ENCODE assay signal across 14 mouse cellular contexts in the genomic region with DNA sequence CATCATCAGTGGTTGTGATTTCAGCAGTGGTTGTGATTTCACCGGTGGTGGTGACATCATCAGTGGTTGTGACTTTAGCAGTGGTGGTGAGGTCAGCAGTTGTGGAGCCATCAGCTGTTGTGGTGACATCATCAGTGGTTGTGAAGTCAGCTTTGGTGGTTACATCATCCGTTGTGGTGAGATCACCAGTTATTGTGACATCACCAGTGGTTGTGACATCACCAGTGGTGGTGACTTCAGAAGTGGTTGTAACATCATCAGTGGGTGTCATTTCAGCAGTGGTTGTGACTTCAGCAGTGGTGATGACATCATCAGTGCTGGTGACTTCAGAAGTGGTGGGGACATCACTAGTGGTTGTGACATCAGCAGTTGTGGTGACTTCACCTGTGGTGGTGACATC. TPM values are rescaled to one million over a fixed set of nuclear protein-coding genes. Genes with fewer than 3 reads are reported as not detected.
DNase-seq lines count a peak whose midpoint lies in the region; ATAC-seq and TF ChIP-seq lines count a peak whose summit lies in the region.
"Had no signal": no experiment of that assay in that cellular context is flagged by ENCODE, and none has a peak within 500 bp of the region (broad histone marks: within the 10 kb centered on the region; RNA-seq: fewer than 3 reads in every experiment).

No protein-coding gene starts in this region.

- H3K9ac ChIP-seq in liver, adult 2 months (ENCODE audit: low read depth, low read length), result no peak overlapping the region
- H3K9ac ChIP-seq: neural tube, embryonic 12.5 days had no signal

- H3K9me3 ChIP-seq in megakaryocyte, embryonic 14.5 days, result peaks cover 61% of the 10 kb centered on the region

- ATAC-seq in CD4-positive, CD25-positive, alpha-beta regulatory T cell, adult 4 months, result no peak
- ATAC-seq in common myeloid progenitor, adult 5-6 weeks (replicated peaks; ENCODE audit: low read depth, poor library complexity, severe bottlenecking), result peak; percentile 51

- no peak for TF ChIP-seq CTCF in liver, adult 2 months (IDR thresholded peaks at IDR 0.05; ENCODE audit: low read depth, low read length)

- H3K27ac ChIP-seq in liver, adult 2 months (replicated peaks; ENCODE audit: insufficient read depth, low read depth, low read length), result no peak overlapping the region
- H3K27ac ChIP-seq: neural tube, embryonic 12.5 days had no signal

- WGBS in liver, adult 2 months, result 54% methylated on average over 2 of the region's 2 CpGs

- H3K79me2 ChIP-seq in liver, adult 2 months (ENCODE audit: control insufficient read depth, insufficient read depth, low read length), result no peaks in the 10 kb centered on the region

- no peak for TF ChIP-seq POLR2A in liver, adult 2 months (IDR thresholded peaks at IDR 0.05; ENCODE audit: extremely low read depth, insufficient read depth, low read length)

- DNase-seq in CD4-positive, CD25-positive, alpha-beta regulatory T cell, adult 2 months (ENCODE audit: low read depth, low spot score), result peak; percentile 58
- peak; percentile 6 for DNase-seq in liver, adult 2 months (ENCODE audit: extremely low read depth, low read depth, low spot score)
- DNase-seq in liver, result no peak
- DNase-seq in layer of hippocampus, adult 9-11 months, result no peak
- no peak for DNase-seq in thymus, postnatal 25 days
- DNase-seq: cerebellum, postnatal 25 days; kidney, adult 11 months; lung, adult 2 months had no signal

- no peak overlapping the region for H3K4me3 ChIP-seq in liver, adult 2 months (ENCODE audit: insufficient read depth, low read depth, low read length)
- peak overlapping the region; percentile 64 for H3K4me3 ChIP-seq in megakaryocyte, embryonic 14.5 days (replicated peaks)
- H3K4me3 ChIP-seq: neural tube, embryonic 12.5 days had no signal

- no peaks in the 10 kb centered on the region for H3K36me3 ChIP-seq in liver, adult 2 months (ENCODE audit: control insufficient read depth, insufficient read depth, low read length)
- H3K36me3 ChIP-seq in megakaryocyte, embryonic 14.5 days (replicated peaks; ENCODE audit: low read length), result no peaks in the 10 kb centered on the region
- H3K36me3 ChIP-seq: neural tube, embryonic 12.5 days had no signal

- no peaks in the 10 kb centered on the region for H3K27me3 ChIP-seq in liver, adult 2 months (ENCODE audit: control insufficient read depth, insufficient read depth, low read length)
- H3K27me3 ChIP-seq in megakaryocyte, embryonic 14.5 days (replicated peaks), result peaks cover 3% of the 10 kb centered on the region
- H3K27me3 ChIP-seq: neural tube, embryonic 12.5 days had no signal

- H3K4me1 ChIP-seq in liver, adult 2 months (ENCODE audit: control insufficient read depth, insufficient read depth, low read length), result no peaks in the 10 kb centered on the region
- H3K4me1 ChIP-seq in megakaryocyte, embryonic 14.5 days, result no peaks in the 10 kb centered on the region
- H3K4me1 ChIP-seq: neural tube, embryonic 12.5 days had no signal

RNA-seq across cellular contexts. Expression of a gene that starts 3.5 kb away (rescaled TPM):
- polyA plus RNA-seq in CD4-positive, CD25-positive, alpha-beta regulatory T cell, adult 4 months (2017; shearing (Covaris generic)), result not detected
- total RNA-seq in liver, adult 2 months (2014; rRNA removed), result 0.28 TPM in 1 of 2 replicates, not detected in the other
- polyA plus RNA-seq in liver, adult 2 months (2012; rRNA removed), result 0.19 and 0.37 TPM in 2 replicates
- not detected in 2 replicates for total RNA-seq in common myeloid progenitor, adult 5-6 weeks (2017)
- not detected in 2 replicates for polyA plus RNA-seq in megakaryocyte, embryonic 14.5 days (2012; ENCODE audit: insufficient read depth, low replicate concordance)
- total RNA-seq: granulocyte monocyte progenitor cell, adult 5-6 weeks; layer of hippocampus, adult 8-10 months had no signal
- polyA plus RNA-seq: lung, adult 2 months; neural tube, embryonic 12.5 days had no signal

RNA-seq across cellular contexts. Expression of a gene that starts 36.6 kb away (rescaled TPM):
- polyA plus RNA-seq in CD4-positive, CD25-positive, alpha-beta regulatory T cell, adult 4 months (2017; shearing (Covaris generic)), result 10 to 100 TPM; 15.1 to 18.5 TPM
- 9.3 and 11.2 TPM in 2 replicates for total RNA-seq in liver, adult 2 months (2014; rRNA removed)
- polyA plus RNA-seq in liver, adult 2 months (2012; rRNA removed), result 4.3 and 5.7 TPM in 2 replicates
- 27.7 and 34.3 TPM in 2 replicates for total RNA-seq in common myeloid progenitor, adult 5-6 weeks (2017)
- 2.1 and 3.8 TPM in 2 replicates for polyA plus RNA-seq in megakaryocyte, embryonic 14.5 days (2012; ENCODE audit: insufficient read depth, low replicate concordance)

RNA-seq across cellular contexts. Expression of a gene that starts 59.6 kb away (rescaled TPM):
- 1 to 10 TPM; 8.0 to 9.5 TPM for polyA plus RNA-seq in CD4-positive, CD25-positive, alpha-beta regulatory T cell, adult 4 months (2017; shearing (Covaris generic))
- total RNA-seq in liver, adult 2 months (2014; rRNA removed), result not detected in 2 replicates
- 0.10 and 0.12 TPM in 2 replicates for polyA plus RNA-seq in liver, adult 2 months (2012; rRNA removed)
- total RNA-seq in common myeloid progenitor, adult 5-6 weeks (2017), result 0.82 TPM in 1 of 2 replicates, not detected in the other
- polyA plus RNA-seq in megakaryocyte, embryonic 14.5 days (2012; ENCODE audit: insufficient read depth, low replicate concordance), result 0.11 TPM in 1 of 2 replicates, not detected in the other
- polyA plus RNA-seq: neural tube, embryonic 12.5 days had no signal

Comparison
In these comparisons a context has a peak if more than half of its experiments do, and no peak if none do; other contexts are left out.
1. DNase-seq: peak in CD4-positive, CD25-positive, alpha-beta regulatory T cell, adult 2 months (single experiment) and liver, adult 2 months (single experiment); none in liver (single experiment), layer of hippocampus, adult 9-11 months (single experiment) and thymus, postnatal 25 days (single experiment).